Mouse (Mus musculus) urinary bladder, postnatal 25 days (tissue): ENCODE measurements at regions not wholly inside any gene's neighbourhood (a gene's known extent, or its start where the extent isn't known, plus 50 kb on each side); places are given as distances from the start of the nearest gene placed in this dataset.

Experiments used
- DNase-seq: peaks from one replicate; pipeline ENCODE4 v3.0.0; 2022; ENCODE audit warnings: low spot score

GRCm38 (mm10) chr8:23314275-23315123, 903.3 kb downstream of the Mrps31 start:
- no peak for DNase-seq

GRCm38 (mm10) chr8:23319556-23319955, 908.4 kb downstream of the Mrps31 start:
- DNase-seq, result no peak

GRCm38 (mm10) chr8:23321166-23321565, 910.0 kb downstream of the Mrps31 start:
- DNase-seq, result no peak

- DNase-seq, result no peak
Observed at GRCm38 (mm10) chr8:23327283-23327682, 916.1 kb downstream of the Mrps31 start.

GRCm38 (mm10) chr8:23344161-23344560, 933.0 kb downstream of the Mrps31 start:
- DNase-seq, result peak; percentile 21

- no peak for DNase-seq
Observed at GRCm38 (mm10) chr8:23351367-23351930, 940.3 kb downstream of the Mrps31 start.

GRCm38 (mm10) chr8:23352259-23353106, 941.3 kb downstream of the Mrps31 start:
- no peak for DNase-seq

GRCm38 (mm10) chr8:23360061-23360622, 949.0 kb downstream of the Mrps31 start:
- DNase-seq, result no peak

- no peak for DNase-seq
Observed at GRCm38 (mm10) chr8:23360850-23361274, 949.7 kb downstream of the Mrps31 start.
